Mouse (Mus musculus) small intestine, adult 2 months (tissue): Measurements from ENCODE around the gene Ajuba.

Experiments
- CTCF ChIP-seq: fragments of 200-500 bp; IDR thresholded peaks from 2 replicates; pipeline ENCODE4 v1.5.1; 2012; ENCODE audit warnings: low read depth, mild to moderate bottlenecking, control low read depth, inconsistent platforms, low read length, moderate library complexity, mixed read lengths; ENCODE audit not compliant: insufficient replicate concordance, insufficient read length; ENCODE audit errors: extremely low read depth
- POLR2A ChIP-seq: fragments of 200-500 bp; IDR thresholded peaks from 2 replicates; pipeline ENCODE4 v1.6.1; 2012; ENCODE audit warnings: low read depth, mild to moderate bottlenecking, control low read depth, inconsistent platforms, low read length, moderate library complexity

DNA sequence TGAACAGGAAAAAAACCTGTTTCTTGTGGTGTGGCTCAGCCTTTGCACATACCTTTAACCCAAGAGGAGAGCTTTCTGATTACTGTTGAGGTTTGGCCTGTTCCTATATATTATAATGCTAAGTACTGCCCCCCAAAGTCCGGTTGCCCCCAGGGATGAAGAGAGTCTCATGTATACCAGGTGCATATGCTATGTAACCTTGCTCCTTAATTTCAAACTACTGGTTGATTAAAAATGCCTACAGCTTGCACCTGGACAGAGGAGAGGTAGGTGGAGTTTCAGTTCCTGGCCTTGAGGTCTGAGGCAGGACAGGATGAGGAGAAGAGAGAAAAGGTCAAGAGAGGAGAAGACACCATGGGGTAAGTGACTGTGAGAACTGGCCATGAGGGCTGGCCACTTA is 43.8 kb upstream of the Ajuba start, which contains the start of gene Psmb11:
- TF ChIP-seq CTCF, result no peak
- TF ChIP-seq POLR2A, result no peak
